Mouse (Mus musculus): ENCODE measurements around the gene Rassf7. TPM values are rescaled to one million over a fixed set of nuclear protein-coding genes. Genes with fewer than 3 reads are reported as not detected.

Gene Rassf7
- polyA plus RNA-seq, 1 experiment: 60.9 TPM

- no peak for DNase-seq (ENCODE audit: low read depth)
Observed at GRCm38 (mm10) chr7:141196619-141197282, 18.9 kb upstream of the Rassf7 start.

GRCm38 (mm10) chr7:141198121-141198520, 17.5 kb upstream of the Rassf7 start:
- DNase-seq (ENCODE audit: low read depth): no peak

- DNase-seq (ENCODE audit: low read depth): no peak
Observed at GRCm38 (mm10) chr7:141204546-141204945, 11.1 kb upstream of the Rassf7 start.

- DNase-seq (ENCODE audit: low read depth): no peak
Observed at GRCm38 (mm10) chr7:141205504-141205903, 10.2 kb upstream of the Rassf7 start.

GRCm38 (mm10) chr7:141206182-141206937, 9.3 kb upstream of the Rassf7 start:
- DNase-seq (ENCODE audit: low read depth): no peak

- no peak for DNase-seq (ENCODE audit: low read depth)
Observed at GRCm38 (mm10) chr7:141209526-141209925, 6.1 kb upstream of the Rassf7 start.

GRCm38 (mm10) chr7:141210137-141210536, 5.5 kb upstream of the Rassf7 start:
- DNase-seq (ENCODE audit: low read depth): no peak

- no peak for DNase-seq (ENCODE audit: low read depth)
Observed at GRCm38 (mm10) chr7:141210606-141211131, 5.0 kb upstream of the Rassf7 start.

- DNase-seq (ENCODE audit: low read depth): no peak
Observed at GRCm38 (mm10) chr7:141213133-141213532, 2.5 kb upstream of the Rassf7 start.

- no peak for DNase-seq (ENCODE audit: low read depth)
Observed at GRCm38 (mm10) chr7:141213605-141214235, 1.9 kb upstream of the Rassf7 start, which contains the start of gene Lmntd2. Gene Lmntd2 (minus strand): TSS chr7:141214080.

- DNase-seq (ENCODE audit: low read depth): no peak
Observed at GRCm38 (mm10) chr7:141214310-141214709, 1.4 kb upstream of the Rassf7 start.

GRCm38 (mm10) chr7:141215880-141216733, 447 bp downstream of the Rassf7 start:
- DNase-seq (ENCODE audit: low read depth): no peak

GRCm38 (mm10) chr7:141216894-141217293, 1.2 kb downstream of the Rassf7 start:
- DNase-seq (ENCODE audit: low read depth): no peak

- no peak for DNase-seq (ENCODE audit: low read depth)
Observed at GRCm38 (mm10) chr7:141217343-141218013, 1.8 kb downstream of the Rassf7 start.

GRCm38 (mm10) chr7:141218141-141218540, 2.5 kb downstream of the Rassf7 start:
- no peak for DNase-seq (ENCODE audit: low read depth)

GRCm38 (mm10) chr7:141218557-141219133, 3.0 kb downstream of the Rassf7 start:
- peak; percentile 76 for DNase-seq (ENCODE audit: low read depth)

GRCm38 (mm10) chr7:141219558-141220099, 4.0 kb downstream of the Rassf7 start:
- DNase-seq (ENCODE audit: low read depth): no peak

GRCm38 (mm10) chr7:141220377-141220776, 4.7 kb downstream of the Rassf7 start:
- no peak for DNase-seq (ENCODE audit: low read depth)

- DNase-seq (ENCODE audit: low read depth): peak; percentile 71
Observed at GRCm38 (mm10) chr7:141221249-141222125, 5.8 kb downstream of the Rassf7 start.

Measured in gonadal fat pad, adult 2 months (tissue).